Mouse (Mus musculus) cerebellum, adult 2 months (tissue): ENCODE results near the gene Lgals9.

Experiments
- CTCF ChIP-seq: fragments of 200-500 bp; IDR thresholded peaks from 2 replicates; pipeline ENCODE4 v1.5.1; 2011; ENCODE audit warnings: low read depth, mild to moderate bottlenecking, control low read depth, low read length, moderate library complexity, borderline replicate concordance; ENCODE audit not compliant: insufficient read depth
- POLR2A ChIP-seq: fragments of 200-500 bp; IDR thresholded peaks from 2 replicates; pipeline ENCODE4 v1.6.1; 2011; ENCODE audit warnings: low read length, control low read depth, borderline replicate concordance; ENCODE audit not compliant: insufficient read depth

DNA sequence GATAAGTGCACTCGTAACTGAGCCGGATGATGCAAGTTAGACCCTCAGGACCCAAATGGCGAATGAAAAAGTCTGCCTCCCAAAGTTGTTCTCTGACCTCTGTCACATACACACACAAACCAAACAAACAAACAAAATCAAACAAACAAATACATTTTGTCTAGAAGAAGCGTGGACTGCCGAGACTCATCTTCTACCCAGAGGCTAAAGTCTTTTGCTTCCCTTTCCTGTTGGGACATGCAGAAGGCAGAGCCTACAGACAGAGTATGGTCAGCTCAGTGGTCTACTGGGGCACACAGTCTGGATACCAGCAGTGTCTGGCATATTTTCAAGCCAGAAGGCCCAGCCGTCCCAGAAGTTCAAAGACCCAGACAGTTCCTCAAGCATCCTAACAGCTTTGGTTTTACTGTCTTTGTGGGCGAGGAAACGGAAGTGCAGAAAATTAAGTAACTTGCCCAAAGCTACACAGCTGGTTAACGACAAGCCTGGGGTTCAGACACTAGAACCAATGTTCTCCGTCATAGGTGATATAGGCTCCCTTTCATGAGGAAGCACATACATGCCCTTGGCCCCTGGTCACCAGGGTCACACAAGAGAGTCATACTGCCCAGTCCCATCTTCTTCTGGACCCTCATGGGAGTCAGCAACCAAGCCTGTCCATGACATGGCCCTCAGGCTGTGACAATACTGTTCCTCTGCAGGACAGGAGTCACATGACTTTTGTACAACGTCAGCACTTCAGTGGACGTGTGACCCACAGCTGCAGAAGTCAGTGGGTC is 2.0 kb downstream of the Lgals9 start:
- no peak for TF ChIP-seq POLR2A
- TF ChIP-seq CTCF = no peak
